Mouse (Mus musculus) macrophage (primary cell): ENCODE results near the gene Naa25. TPM values are rescaled to one million over a fixed set of nuclear protein-coding genes. Genes with fewer than 3 reads are reported as not detected.

ENCODE experiments used
- H3K27ac ChIP-seq: fragments of 350-480 bp; formaldehyde crosslinking; 2 replicates; pipeline ENCODE4 v1.9.0; 2021
- H3K36me3 ChIP-seq: fragments of 350-480 bp; formaldehyde crosslinking; 2 replicates; pipeline ENCODE4 v1.9.0; 2021; ENCODE audit errors: inconsistent target
- H3K4me3 ChIP-seq: fragments of 350-480 bp; formaldehyde crosslinking; 2 replicates; pipeline ENCODE4 v1.9.0; 2021; ENCODE audit errors: inconsistent target
- H3K79me2 ChIP-seq: fragments of 350-480 bp; formaldehyde crosslinking; 2 replicates; pipeline ENCODE4 v1.9.0; 2021; ENCODE audit errors: inconsistent target
- WGBS: methylation state at CpG from one replicate; pipeline ENCODE4 v1.1.7; 2026; ENCODE audit warnings: inconsistent platforms; ENCODE audit not compliant: missing documents; 5-methylcytosine and 5-hydroxymethylcytosine counted together
- polyA plus RNA-seq: library from polyadenylated mRNA; stranded (reverse); fragments of 250-400 nt; gene quantifications from 3 replicates; pipeline ENCODE4 v1.2.4, GENCODE M21; 2018; ENCODE audit warnings: inconsistent platforms

Gene Naa25
- polyA plus RNA-seq, 1 experiment from 2014 or later = 17.0 TPM

- H3K27ac ChIP-seq = no peak overlapping the region
- 33% methylated on average over 3 of the region's 3 CpGs for WGBS
- no peaks in the 10 kb centered on the region for H3K36me3 ChIP-seq
- H3K79me2 ChIP-seq = no peaks in the 10 kb centered on the region
- no peak overlapping the region for H3K4me3 ChIP-seq
These were observed 79.9 kb downstream of the Naa25 start for GRCm38 (mm10) chr5:121477680-121478079.

- H3K79me2 ChIP-seq = no peaks in the 10 kb centered on the region
- no peak overlapping the region for H3K4me3 ChIP-seq
- 85% methylated on average over 5 of the region's 5 CpGs for WGBS
- no peaks in the 10 kb centered on the region for H3K36me3 ChIP-seq
- H3K27ac ChIP-seq = no peak overlapping the region
These were observed 87.1 kb downstream of the Naa25 start for GRCm38 (mm10) chr5:121484801-121485200.

GRCm38 (mm10) chr5:121493305-121493704 is 95.6 kb downstream of the Naa25 start:
- 79% methylated on average over 8 of the region's 8 CpGs for WGBS
- Histone ChIP-seq H3K36me3 (no peaks in the 10 kb centered on the region), H3K79me2 (no peaks in the 10 kb centered on the region), H3K27ac (no peak overlapping the region), H3K4me3 (no peak overlapping the region)

Other genes with a start within 250 kb of the Naa25 start
- 29.4 to 39.8 TPM (median 36.3 TPM) in 3 replicates for gene Ptpn11, start 206.5 kb upstream of the Naa25 start, polyA plus RNA-seq
- 531 to 859 TPM (median 846 TPM) in 3 replicates for gene Rpl6, start 193.5 kb upstream of the Naa25 start, polyA plus RNA-seq
- 5.9 to 7.2 TPM (median 7.2 TPM) in 3 replicates for gene Hectd4, start 177.7 kb upstream of the Naa25 start, polyA plus RNA-seq
- 97.3 to 304 TPM (median 148 TPM) in 3 replicates for gene Trafd1, start 12.3 kb upstream of the Naa25 start, polyA plus RNA-seq
- 0.81 to 1.9 TPM (median 1.5 TPM) in 3 replicates for gene Tmem116, start 54.0 kb downstream of the Naa25 start, polyA plus RNA-seq
- 327 to 388 TPM (median 342 TPM) in 3 replicates for gene Erp29, start 54.6 kb downstream of the Naa25 start, polyA plus RNA-seq
- not detected in 3 replicates for gene Adam1b, start 105.5 kb downstream of the Naa25 start, polyA plus RNA-seq
- 0.40 to 1.5 TPM (median 0.95 TPM) in 3 replicates for gene Adam1a, start 147.5 kb downstream of the Naa25 start, polyA plus RNA-seq
- 0.11 to 0.26 TPM in 2 of 3 replicates, not detected in the other for gene Gm42878, start 147.5 kb downstream of the Naa25 start, polyA plus RNA-seq
- gene Mapkapk5, start 148.0 kb downstream of the Naa25 start, polyA plus RNA-seq = 51.6 to 103 TPM (median 67.2 TPM) in 3 replicates
- gene Aldh2, start 195.9 kb downstream of the Naa25 start, polyA plus RNA-seq = 566 to 1,134 TPM (median 980 TPM) in 3 replicates
- gene Acad12, start 221.0 kb downstream of the Naa25 start, polyA plus RNA-seq = 6.2 to 10.9 TPM (median 7.4 TPM) in 3 replicates